Mouse (Mus musculus): ENCODE measurements at regions not wholly inside any gene's neighbourhood (a gene's known extent, or its start where the extent isn't known, plus 50 kb on each side); places are given as distances from the start of the nearest gene placed in this dataset.

DNA sequence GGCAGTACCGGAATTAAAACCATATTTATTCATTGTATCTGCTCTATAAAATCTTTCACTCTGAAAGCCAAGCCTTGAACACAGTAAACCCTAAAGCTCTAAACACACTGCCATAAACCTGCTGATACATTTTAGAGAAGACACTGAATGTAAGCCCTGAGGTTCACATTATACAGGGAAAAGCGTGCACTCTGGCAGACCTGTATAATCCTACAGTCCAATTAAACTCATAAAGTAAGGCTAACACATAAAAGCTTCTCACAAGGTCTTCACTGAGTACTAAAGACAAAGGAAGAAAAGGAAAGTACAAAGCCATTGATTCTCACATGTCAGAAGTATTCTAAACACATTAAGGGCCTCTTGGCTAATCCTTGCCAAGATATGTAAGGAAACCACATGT lies 302.8 kb downstream of the Cylc2 start:
- 34% methylated on average over 2 of the region's 2 CpGs for WGBS
- Histone ChIP-seq H3K4me1 (ENCODE audit: control insufficient read depth, insufficient read depth, low read length) (peaks cover 6% of the 10 kb centered on the region), H3K27ac (replicated peaks; ENCODE audit: low read depth, low read length) (0 out of 2 replicates have a peak overlapping the region, but pooled peaks have one; percentile 13), H3K36me3 (ENCODE audit: control insufficient read depth, insufficient read depth, low read length) (no peaks in the 10 kb centered on the region), H3K4me3 (replicated peaks; ENCODE audit: low read length) (no peak overlapping the region), H3K27me3 (ENCODE audit: control insufficient read depth, insufficient read depth, low read length) (no peaks in the 10 kb centered on the region), H3K4me2 (replicated peaks; ENCODE audit: low read depth, low read length, severe bottlenecking) (no peak overlapping the region), H3K9ac (ENCODE audit: low read depth, low read length, severe bottlenecking) (no peak overlapping the region), H3K9me3 (ENCODE audit: control insufficient read depth, low read length) (no peaks in the 10 kb centered on the region)
- ATAC-seq (ENCODE audit: low FRiP score, low read depth) (peak; percentile 26; the same call in 1 of the 2 replicates), DNase-seq (ENCODE audit: low spot score) (peak; percentile 23)
- no peak for TF ChIP-seq POLR2A (IDR thresholded peaks at IDR 0.05; ENCODE audit: borderline replicate concordance, extremely low read depth, insufficient read depth, insufficient read length)

DNA sequence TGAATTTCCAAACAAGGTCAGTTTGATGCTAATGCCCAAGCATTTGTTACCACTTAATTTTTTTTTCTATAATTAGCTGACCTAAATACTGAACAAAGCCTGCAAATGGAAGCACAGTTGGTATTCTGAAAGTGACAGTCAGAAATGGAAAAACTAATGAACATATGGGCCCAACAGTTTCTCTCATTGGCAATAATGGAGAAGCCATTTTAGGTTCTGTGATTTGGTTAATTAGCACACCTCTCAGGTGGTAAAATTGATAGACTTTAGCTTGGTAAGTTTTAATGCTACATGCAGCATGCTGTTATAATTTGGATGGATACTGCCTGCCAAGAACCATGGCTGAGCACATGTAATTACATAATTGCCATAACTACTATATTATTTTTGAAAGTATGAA lies 303.3 kb downstream of the Cylc2 start:
- Histone ChIP-seq H3K4me3 (replicated peaks; ENCODE audit: low read length) (no peak overlapping the region), H3K4me2 (replicated peaks; ENCODE audit: low read depth, low read length, severe bottlenecking) (no peak overlapping the region), H3K4me1 (ENCODE audit: control insufficient read depth, insufficient read depth, low read length) (peaks cover 6% of the 10 kb centered on the region), H3K9ac (ENCODE audit: low read depth, low read length, severe bottlenecking) (no peak overlapping the region), H3K9me3 (ENCODE audit: control insufficient read depth, low read length) (no peaks in the 10 kb centered on the region), H3K27me3 (ENCODE audit: control insufficient read depth, insufficient read depth, low read length) (no peaks in the 10 kb centered on the region), H3K27ac (replicated peaks; ENCODE audit: low read depth, low read length) (no peak overlapping the region), H3K36me3 (ENCODE audit: control insufficient read depth, insufficient read depth, low read length) (no peaks in the 10 kb centered on the region)
- DNase-seq (ENCODE audit: low spot score) (no peak), ATAC-seq (ENCODE audit: low FRiP score, low read depth) (no peak)
- no peak for TF ChIP-seq POLR2A (IDR thresholded peaks at IDR 0.05; ENCODE audit: borderline replicate concordance, extremely low read depth, insufficient read depth, insufficient read length)

DNA sequence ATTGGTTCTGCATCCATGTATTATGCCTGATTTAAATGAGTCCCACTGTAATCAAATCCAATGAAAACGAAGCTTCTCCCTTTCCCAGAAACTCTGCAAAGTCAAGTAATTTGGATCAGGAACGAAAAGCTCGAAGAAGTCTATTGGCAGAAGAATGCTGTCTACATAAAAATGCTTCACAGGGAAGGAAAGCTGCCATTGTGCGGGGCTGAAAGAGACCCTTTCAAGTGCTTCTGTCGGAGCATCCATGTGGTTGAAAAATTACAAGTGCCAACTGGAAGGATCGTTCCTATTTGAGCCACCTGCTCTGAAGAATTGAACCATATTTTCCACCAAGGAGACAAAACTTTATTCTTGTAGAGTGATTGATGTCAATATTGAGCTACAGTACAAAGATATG lies 328.9 kb downstream of the Cylc2 start:
- Histone ChIP-seq H3K9ac (ENCODE audit: low read depth, low read length, severe bottlenecking) (no peak overlapping the region), H3K4me3 (replicated peaks; ENCODE audit: low read length) (no peak overlapping the region), H3K27me3 (ENCODE audit: control insufficient read depth, insufficient read depth, low read length) (no peaks in the 10 kb centered on the region), H3K27ac (replicated peaks; ENCODE audit: low read depth, low read length) (no peak overlapping the region), H3K4me1 (ENCODE audit: control insufficient read depth, insufficient read depth, low read length) (no peaks in the 10 kb centered on the region), H3K9me3 (ENCODE audit: control insufficient read depth, low read length) (no peaks in the 10 kb centered on the region), H3K36me3 (ENCODE audit: control insufficient read depth, insufficient read depth, low read length) (no peaks in the 10 kb centered on the region), H3K4me2 (replicated peaks; ENCODE audit: low read depth, low read length, severe bottlenecking) (no peak overlapping the region)
- no peak for ATAC-seq (ENCODE audit: low FRiP score, low read depth)
- no peak for TF ChIP-seq POLR2A (IDR thresholded peaks at IDR 0.05; ENCODE audit: borderline replicate concordance, extremely low read depth, insufficient read depth, insufficient read length)
- WGBS: 75% methylated on average over 6 of the region's 6 CpGs
- DNase-seq (ENCODE audit: low spot score): no peak

GRCm38 (mm10) chr4:51559693-51560092 lies 343.2 kb downstream of the Cylc2 start:
- Histone ChIP-seq H3K9ac (ENCODE audit: low read depth, low read length, severe bottlenecking) (no peak overlapping the region), H3K9me3 (ENCODE audit: control insufficient read depth, low read length) (0 out of 2 replicates have a peak, but pooled peaks cover 4% of the 10 kb centered on the region), H3K4me2 (replicated peaks; ENCODE audit: low read depth, low read length, severe bottlenecking) (no peak overlapping the region), H3K27me3 (ENCODE audit: control insufficient read depth, insufficient read depth, low read length) (no peaks in the 10 kb centered on the region), H3K36me3 (ENCODE audit: control insufficient read depth, insufficient read depth, low read length) (no peaks in the 10 kb centered on the region), H3K4me1 (ENCODE audit: control insufficient read depth, insufficient read depth, low read length) (0 out of 2 replicates have a peak, but pooled peaks cover 3% of the 10 kb centered on the region), H3K27ac (replicated peaks; ENCODE audit: low read depth, low read length) (no peak overlapping the region), H3K4me3 (replicated peaks; ENCODE audit: low read length) (no peak overlapping the region)
- 66% methylated on average over 1 of the region's 1 CpGs for WGBS
- ATAC-seq (ENCODE audit: low FRiP score, low read depth) (peak; percentile 67; the same call in 1 of the 2 replicates), DNase-seq (ENCODE audit: low spot score) (peak; percentile 33)
- TF ChIP-seq POLR2A (IDR thresholded peaks at IDR 0.05; ENCODE audit: borderline replicate concordance, extremely low read depth, insufficient read depth, insufficient read length): no peak

GRCm38 (mm10) chr4:51560100-51560499 lies 343.6 kb downstream of the Cylc2 start:
- H3K9me3 ChIP-seq (ENCODE audit: control insufficient read depth, low read length): 0 out of 2 replicates have a peak, but pooled peaks cover 3% of the 10 kb centered on the region
- 0 out of 2 replicates have a peak, but pooled peaks cover 3% of the 10 kb centered on the region for H3K4me1 ChIP-seq (ENCODE audit: control insufficient read depth, insufficient read depth, low read length)
- H3K27me3 ChIP-seq (ENCODE audit: control insufficient read depth, insufficient read depth, low read length): no peaks in the 10 kb centered on the region
- ATAC-seq (ENCODE audit: low FRiP score, low read depth): peak; percentile 67
- no peak overlapping the region for H3K27ac ChIP-seq (replicated peaks; ENCODE audit: low read depth, low read length)
- TF ChIP-seq POLR2A (IDR thresholded peaks at IDR 0.05; ENCODE audit: borderline replicate concordance, extremely low read depth, insufficient read depth, insufficient read length): no peak
- H3K9ac ChIP-seq (ENCODE audit: low read depth, low read length, severe bottlenecking): no peak overlapping the region
- DNase-seq (ENCODE audit: low spot score): peak; percentile 72
- no peaks in the 10 kb centered on the region for H3K36me3 ChIP-seq (ENCODE audit: control insufficient read depth, insufficient read depth, low read length)
- no peak overlapping the region for H3K4me2 ChIP-seq (replicated peaks; ENCODE audit: low read depth, low read length, severe bottlenecking)
- H3K4me3 ChIP-seq (replicated peaks; ENCODE audit: low read length): no peak overlapping the region

- H3K9ac ChIP-seq (ENCODE audit: low read depth, low read length, severe bottlenecking): no peak overlapping the region
- ATAC-seq (ENCODE audit: low FRiP score, low read depth): no peak
- TF ChIP-seq POLR2A (IDR thresholded peaks at IDR 0.05; ENCODE audit: borderline replicate concordance, extremely low read depth, insufficient read depth, insufficient read length): no peak
- 35% methylated on average over 5 of the region's 5 CpGs for WGBS
- H3K9me3 ChIP-seq (ENCODE audit: control insufficient read depth, low read length): no peaks in the 10 kb centered on the region
- H3K4me1 ChIP-seq (ENCODE audit: control insufficient read depth, insufficient read depth, low read length): 0 out of 2 replicates have a peak, but pooled peaks cover 3% of the 10 kb centered on the region
- no peak for DNase-seq (ENCODE audit: low spot score)
- H3K4me2 ChIP-seq (replicated peaks; ENCODE audit: low read depth, low read length, severe bottlenecking): no peak overlapping the region
- no peak overlapping the region for H3K4me3 ChIP-seq (replicated peaks; ENCODE audit: low read length)
- no peaks in the 10 kb centered on the region for H3K36me3 ChIP-seq (ENCODE audit: control insufficient read depth, insufficient read depth, low read length)
- no peak overlapping the region for H3K27ac ChIP-seq (replicated peaks; ENCODE audit: low read depth, low read length)
- H3K27me3 ChIP-seq (ENCODE audit: control insufficient read depth, insufficient read depth, low read length): no peaks in the 10 kb centered on the region
These were observed 345.9 kb downstream of the Cylc2 start for GRCm38 (mm10) chr4:51562379-51562778.

Data from limb, embryonic 14.5 days (tissue).